29 mouse cellular contexts compared by ENCODE assay signal in the genomic region with DNA sequence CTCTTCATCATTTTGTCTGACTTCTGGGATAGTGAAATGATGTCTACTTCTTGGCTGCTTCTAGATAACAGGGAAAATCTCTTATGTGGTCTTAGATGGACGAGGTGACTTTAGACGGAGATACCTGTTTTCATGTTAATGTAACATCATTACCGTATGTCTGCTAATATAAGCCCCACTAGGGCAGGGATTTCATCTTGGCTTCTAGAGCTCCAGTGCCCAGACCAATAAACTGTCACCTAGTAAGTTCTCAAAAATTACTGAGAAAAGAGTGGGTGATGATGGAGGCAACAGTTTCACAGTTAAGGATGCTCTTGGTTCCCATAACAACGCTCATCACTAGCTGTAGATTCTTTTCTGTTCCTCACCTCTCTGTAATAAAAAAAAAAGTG.
DNase-seq lines count a peak whose midpoint lies in the region; ATAC-seq and TF ChIP-seq lines count a peak whose summit lies in the region.
"Had no signal": no experiment of that assay in that cellular context is flagged by ENCODE, and none has a peak within 500 bp of the region (broad histone marks: within the 10 kb centered on the region; RNA-seq: fewer than 3 reads in every experiment).

No protein-coding gene starts in this region.

- no peak for DNase-seq in forebrain, embryonic 11.5 days (ENCODE audit: low spot score)
- peak; percentile 7 to 16 for DNase-seq in left cerebral cortex, postnatal 25 days (ENCODE audit: low spot score in 2 of 2)
- no peak for DNase-seq in left cerebral cortex, adult 11 months (ENCODE audit: low spot score)
- peak; percentile 45 for DNase-seq in brain, adult 2 months (ENCODE audit: low read depth, low spot score)
- DNase-seq in limb, embryonic 14.5 days (ENCODE audit: low spot score), result no peak
- no peak for DNase-seq in lung, postnatal 10 days
- DNase-seq: adrenal gland, adult 8-10 months; B cell, adult 2 months; cerebellum, adult 8-10 months; cerebellum, postnatal 25 days; embryo, embryonic 11 days; gastrocnemius, adult 2 months; gastrocnemius, postnatal 36 days; heart, adult 18-20 months; kidney, adult 8-10 months; liver, embryonic 13.5 days; lung, adult 18-20 months; spleen, adult 18-20 months; thymus, adult 18-20 months; thymus, postnatal 36 days had no signal

- 32% methylated on average over 4 of the region's 4 CpGs for WGBS in forebrain, embryonic 15.5 days
- WGBS in forebrain, embryonic 11.5 days, result 36% methylated on average over 4 of the region's 4 CpGs
- 47% methylated on average over 4 of the region's 4 CpGs for WGBS in limb, embryonic 14.5 days

- ATAC-seq in forebrain, embryonic 15.5 days (replicated peaks), result peak; percentile 34; the same call in 1 of the 2 replicates
- ATAC-seq in forebrain, embryonic 11.5 days (replicated peaks; ENCODE audit: low FRiP score), result no peak
- no peak for ATAC-seq in limb, embryonic 14.5 days (ENCODE audit: low FRiP score, low read depth)
- ATAC-seq: intestine, embryonic 16.5 days; lung, postnatal 0 days; midbrain, embryonic 15.5 days had no signal

- no peak overlapping the region for H3K27ac ChIP-seq in forebrain, embryonic 15.5 days (replicated peaks)
- H3K27ac ChIP-seq in forebrain, embryonic 11.5 days (ENCODE audit: low read depth, low read length), result no peak overlapping the region
- H3K27ac ChIP-seq in limb, embryonic 14.5 days (replicated peaks; ENCODE audit: low read depth, low read length), result no peak overlapping the region
- H3K27ac ChIP-seq: gastrocnemius, adult 2 months; kidney, postnatal 0 days; liver, embryonic 13.5 days; macrophage; midbrain, embryonic 15.5 days had no signal

- H3K4me2 ChIP-seq in forebrain, embryonic 15.5 days (replicated peaks), result no peak overlapping the region
- H3K4me2 ChIP-seq in forebrain, embryonic 11.5 days (ENCODE audit: low read depth, low read length, severe bottlenecking), result no peak overlapping the region
- H3K4me2 ChIP-seq in limb, embryonic 14.5 days (replicated peaks; ENCODE audit: low read depth, low read length, severe bottlenecking), result 0 out of 2 replicates have a peak overlapping the region, but pooled peaks have one; percentile 5
- H3K4me2 ChIP-seq: heart, embryonic 11.5 days; limb, embryonic 15.5 days; liver, embryonic 13.5 days; midbrain, embryonic 15.5 days had no signal

- H3K36me3 ChIP-seq in forebrain, embryonic 15.5 days, result no peaks in the 10 kb centered on the region
- H3K36me3 ChIP-seq in forebrain, embryonic 11.5 days (ENCODE audit: control insufficient read depth, insufficient read depth, low read length), result no peaks in the 10 kb centered on the region
- H3K36me3 ChIP-seq in limb, embryonic 14.5 days (ENCODE audit: control insufficient read depth, insufficient read depth, low read length), result no peaks in the 10 kb centered on the region
- H3K36me3 ChIP-seq: limb, embryonic 15.5 days; liver, embryonic 13.5 days; midbrain, embryonic 15.5 days had no signal

- H3K9ac ChIP-seq in forebrain, embryonic 15.5 days (replicated peaks), result no peak overlapping the region
- no peak overlapping the region for H3K9ac ChIP-seq in forebrain, embryonic 11.5 days (ENCODE audit: low read length)
- H3K9ac ChIP-seq in limb, embryonic 14.5 days (ENCODE audit: low read depth, low read length, severe bottlenecking), result no peak overlapping the region
- H3K9ac ChIP-seq: limb, embryonic 15.5 days; liver, embryonic 13.5 days; midbrain, embryonic 15.5 days had no signal

- no peak for TF ChIP-seq POLR2A in limb, embryonic 14.5 days (IDR thresholded peaks at IDR 0.05; ENCODE audit: borderline replicate concordance, extremely low read depth, insufficient read depth, insufficient read length)

- intact Hi-C loops in left cerebral cortex, postnatal 25 days (cut with DNase I), result no loop called here

- H3K9me3 ChIP-seq in forebrain, embryonic 15.5 days, result no peaks in the 10 kb centered on the region
- H3K9me3 ChIP-seq in forebrain, embryonic 11.5 days (ENCODE audit: control insufficient read depth, low read length), result no peaks in the 10 kb centered on the region
- H3K9me3 ChIP-seq in limb, embryonic 14.5 days (ENCODE audit: control insufficient read depth, low read length), result no peaks in the 10 kb centered on the region
- H3K9me3 ChIP-seq: limb, embryonic 15.5 days; liver, embryonic 13.5 days; midbrain, embryonic 15.5 days had no signal

- no peaks in the 10 kb centered on the region for H3K27me3 ChIP-seq in forebrain, embryonic 15.5 days
- no peaks in the 10 kb centered on the region for H3K27me3 ChIP-seq in forebrain, embryonic 11.5 days (ENCODE audit: control insufficient read depth, insufficient read depth, low read length)
- H3K27me3 ChIP-seq in limb, embryonic 14.5 days (ENCODE audit: control insufficient read depth, insufficient read depth, low read length), result no peaks in the 10 kb centered on the region
- H3K27me3 ChIP-seq: limb, embryonic 15.5 days; liver, embryonic 13.5 days; midbrain, embryonic 15.5 days had no signal

- peaks cover 14% of the 10 kb centered on the region for H3K4me1 ChIP-seq in forebrain, embryonic 15.5 days
- no peaks in the 10 kb centered on the region for H3K4me1 ChIP-seq in forebrain, embryonic 11.5 days (replicated peaks; ENCODE audit: control insufficient read depth, insufficient read depth, low read length)
- H3K4me1 ChIP-seq in limb, embryonic 14.5 days (ENCODE audit: control insufficient read depth, insufficient read depth, low read length), result peaks cover 24% of the 10 kb centered on the region
- H3K4me1 ChIP-seq: liver, embryonic 13.5 days; midbrain, embryonic 15.5 days had no signal

- no peak overlapping the region for H3K4me3 ChIP-seq in forebrain, embryonic 15.5 days
- no peak overlapping the region for H3K4me3 ChIP-seq in forebrain, embryonic 11.5 days (ENCODE audit: low read depth, low read length)
- H3K4me3 ChIP-seq in limb, embryonic 14.5 days (replicated peaks; ENCODE audit: low read length), result no peak overlapping the region
- H3K4me3 ChIP-seq: erythroblast, embryonic 14.5 days; gastrocnemius, adult 2 months; limb, embryonic 15.5 days; liver, embryonic 13.5 days; midbrain, embryonic 15.5 days had no signal

Comparison
In these comparisons a context has a peak if more than half of its experiments do, and no peak if none do; other contexts are left out.
1. DNase-seq: peak in left cerebral cortex, postnatal 25 days (2 of 2) and brain, adult 2 months (single experiment); none in forebrain, embryonic 11.5 days (single experiment), left cerebral cortex, adult 11 months (single experiment), limb, embryonic 14.5 days (single experiment) and lung, postnatal 10 days (single experiment).